Mouse (Mus musculus) E14TG2a.4 (cell line): ENCODE measurements around the gene Tenm3.

Source experiments
- CTCF ChIP-seq: conservative IDR thresholded peaks from 2 replicates; pipeline ENCODE4 v1.5.1; 2014; ENCODE audit warnings: low read length
- POU5F1 ChIP-seq: IDR thresholded peaks from 2 replicates; pipeline ENCODE4 v1.6.1; 2014; ENCODE audit warnings: low read length, borderline replicate concordance

DNA sequence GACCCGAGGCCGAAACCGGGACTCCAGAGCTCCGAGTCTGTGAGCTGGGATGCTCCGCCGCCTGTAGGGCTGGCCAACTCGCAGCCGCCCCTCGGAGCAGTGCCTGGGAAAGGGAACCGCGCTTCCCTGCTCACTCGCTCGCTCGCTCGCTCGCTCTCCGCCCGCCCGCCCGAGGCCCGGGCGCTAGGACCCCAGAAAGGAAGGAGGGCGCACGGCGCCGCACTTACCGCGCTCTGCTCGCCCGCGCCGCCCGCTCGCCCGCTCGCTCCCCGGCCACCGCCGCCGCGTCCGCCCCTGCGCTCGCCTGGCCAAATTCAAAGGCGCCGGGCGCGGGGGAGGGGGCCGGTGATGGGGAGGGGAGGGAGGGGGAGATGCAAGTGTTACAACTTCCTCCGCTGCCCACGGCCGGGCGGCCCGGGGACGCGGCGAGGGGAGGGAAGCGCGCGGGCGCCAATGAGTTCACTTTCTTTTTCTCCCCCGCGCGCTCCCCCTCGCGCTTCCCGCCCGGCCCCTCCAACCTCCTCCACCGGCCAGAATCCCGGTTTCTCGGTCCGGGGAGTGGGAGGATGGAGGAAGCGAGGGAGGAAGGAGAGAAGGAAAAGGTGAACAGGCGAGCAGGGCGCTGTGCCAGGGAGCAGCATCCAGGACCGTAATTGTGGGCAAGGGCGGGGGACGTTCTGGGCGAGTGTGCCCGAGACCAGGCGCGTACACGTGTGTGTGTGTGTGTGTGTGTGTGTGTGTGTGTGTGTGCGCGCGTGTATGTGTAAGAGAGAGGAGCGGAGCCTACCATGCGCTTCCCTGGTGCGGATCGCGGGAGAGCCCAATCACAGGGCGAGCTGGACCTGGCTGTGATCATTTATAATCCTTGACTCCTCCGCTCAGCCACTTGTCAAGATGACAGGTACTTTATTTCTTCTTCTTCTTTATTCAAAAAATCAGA lies 490 bp downstream of the Tenm3 start:
- no peak for TF ChIP-seq CTCF
- no peak for TF ChIP-seq POU5F1
